Mouse (Mus musculus): ENCODE results near the gene Hist1h2aa. TPM values are rescaled to one million over a fixed set of nuclear protein-coding genes. Genes with fewer than 3 reads are reported as not detected.

The Hist1h2aa gene
- total RNA-seq, 4 experiments from 2014 or later = not detected

DNA sequence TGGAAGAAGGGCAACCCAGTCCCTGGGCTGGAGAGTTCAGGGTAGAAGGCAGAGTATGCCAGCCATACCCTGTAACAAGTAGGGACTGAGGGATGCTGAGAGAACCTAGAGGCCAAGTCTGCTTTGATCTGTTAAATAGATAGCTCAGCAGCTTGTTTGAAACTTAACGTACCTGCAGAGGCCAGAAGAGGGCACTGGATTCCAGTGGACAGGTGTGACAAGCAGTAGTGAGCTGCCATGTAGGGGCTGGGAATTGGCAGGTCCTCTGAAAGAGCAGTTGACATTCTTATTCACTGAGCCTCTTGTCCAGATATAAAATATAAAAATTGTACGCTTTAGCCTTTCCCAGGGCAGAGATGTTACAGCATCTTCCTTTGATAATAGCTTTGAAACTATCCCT lies 8.6 kb downstream of the Hist1h2aa start:
- no peak for DNase-seq (ENCODE audit: low spot score in 2 of 2)

DNA sequence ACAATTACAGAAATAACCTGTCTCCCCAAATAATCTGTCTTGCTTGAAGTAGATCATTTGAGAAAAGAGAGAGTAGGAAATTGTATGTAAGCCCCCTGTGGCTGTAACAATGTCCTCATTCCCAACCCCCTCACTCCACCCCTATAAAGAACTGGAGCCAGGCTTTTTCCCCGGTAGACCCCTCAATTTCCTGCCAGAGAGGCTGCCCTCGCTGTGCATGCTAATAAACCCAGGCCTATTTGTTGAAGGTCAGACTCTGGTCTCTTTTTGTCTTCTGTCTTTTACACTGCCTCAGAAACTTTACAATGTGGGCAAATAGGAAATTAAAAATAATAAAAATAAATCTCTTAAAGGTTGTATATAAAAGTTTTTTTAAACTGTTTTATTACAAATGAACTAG lies 12.0 kb downstream of the Hist1h2aa start:
- DNase-seq (ENCODE audit: low spot score in 2 of 2) = no peak

GRCm38 (mm10) chr13:23949484-23950246 lies 15.4 kb downstream of the Hist1h2aa start:
- DNase-seq (ENCODE audit: low spot score in 2 of 2) = no peak

GRCm38 (mm10) chr13:23950928-23951327 lies 16.7 kb downstream of the Hist1h2aa start:
- no peak for DNase-seq (ENCODE audit: low spot score in 2 of 2)

DNA sequence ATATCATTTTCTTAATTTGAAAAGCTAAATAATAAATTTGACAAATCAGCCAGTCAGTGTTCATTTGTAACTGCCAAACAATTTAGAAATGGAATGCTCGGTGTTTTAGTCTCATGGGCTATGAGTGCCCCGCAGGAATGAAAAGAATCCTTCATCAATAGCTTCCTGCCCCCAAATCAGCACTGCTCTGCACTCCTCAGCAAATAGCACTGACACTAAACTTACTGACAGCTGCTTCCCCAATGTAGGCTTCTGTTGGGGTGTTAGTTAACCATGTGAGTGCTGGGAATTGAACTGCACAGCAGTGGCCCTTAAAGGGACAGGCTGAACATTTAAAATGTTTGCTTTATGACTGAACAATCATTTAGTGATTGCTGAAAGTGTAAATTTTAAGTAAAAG lies 25.5 kb downstream of the Hist1h2aa start:
- no peak for DNase-seq (ENCODE audit: low spot score in 2 of 2)

GRCm38 (mm10) chr13:23964909-23965308 lies 30.6 kb downstream of the Hist1h2aa start:
- DNase-seq (ENCODE audit: low spot score in 2 of 2) = no peak

GRCm38 (mm10) chr13:23971870-23972269 lies 37.6 kb downstream of the Hist1h2aa start:
- DNase-seq (ENCODE audit: low spot score in 2 of 2) = no peak

DNA sequence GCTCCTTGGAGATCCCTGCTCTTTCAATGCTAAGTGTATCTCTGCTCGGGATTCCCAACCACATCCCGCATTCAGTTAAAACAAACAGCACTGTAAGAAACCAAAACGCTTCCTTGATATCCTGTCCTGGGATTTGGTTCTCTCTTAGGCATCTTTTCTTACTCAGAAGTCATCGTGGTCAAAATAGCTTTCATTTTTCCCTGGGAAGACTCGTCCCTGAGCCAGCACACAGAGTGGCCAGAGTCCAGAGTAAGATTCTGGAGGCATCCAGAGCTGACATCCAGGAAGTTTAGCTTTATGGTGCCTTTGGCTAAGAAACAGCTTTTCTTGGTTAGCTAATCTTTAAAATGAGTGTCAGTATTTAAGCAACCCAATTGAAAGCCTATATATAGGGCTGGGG lies 38.0 kb downstream of the Hist1h2aa start:
- DNase-seq (ENCODE audit: low spot score in 2 of 2) = no peak

Small RNAs within 50 kb of the gene (microRNA-seq; reads per million reads assigned to microRNA genes)
- gene Gm44344 = 0 reads per million in 2 experiments

Other genes starting within 250 kb of the Hist1h2aa start
- gene Hist1h1t, start 238.6 kb upstream of the Hist1h2aa start, total RNA-seq (2022) = under 1 TPM in 1 of 4 experiments, not detected in 3; 0.50 TPM
- gene Hist1h4c, start 236.0 kb upstream of the Hist1h2aa start, total RNA-seq (2022) = 10 to 100 TPM; 71.6 to 90.3 (median 85.0) TPM
- gene Hfe, start 223.6 kb upstream of the Hist1h2aa start, total RNA-seq (2022) = 1 to 10 TPM; 3.9 to 9.4 (median 7.0) TPM
- 10 to 100 TPM; 39.1 to 69.2 (median 53.5) TPM for gene Hist1h1c, start 195.7 kb upstream of the Hist1h2aa start, total RNA-seq (2022)
- gene Hist1h3c, start 188.9 kb upstream of the Hist1h2aa start, total RNA-seq (2022) = 1 to 10 TPM in 3 of 4 experiments, not detected in 1; 1.7 to 3.1 (median 2.7) TPM
- 10 to 100 TPM; 14.1 to 21.7 (median 16.7) TPM for gene Hist1h2bb, start 187.7 kb upstream of the Hist1h2aa start, total RNA-seq (2022)
- gene Hist1h2ab, start 183.3 kb upstream of the Hist1h2aa start, total RNA-seq (2022) = 10 to 100 TPM; 18.6 to 28.1 (median 23.5) TPM
- 10 to 100 TPM in 2 of 4 experiments, 1 to 10 TPM in 2; 3.1 to 10.4 (median 8.0) TPM for gene Hist1h3b, start 182.2 kb upstream of the Hist1h2aa start, total RNA-seq (2022)
- 10 to 100 TPM; 47.4 to 67.0 (median 59.9) TPM for gene Hist1h4b, start 177.4 kb upstream of the Hist1h2aa start, total RNA-seq (2022)
- gene Hist1h4a, start 173.2 kb upstream of the Hist1h2aa start, total RNA-seq (2022) = 10 to 100 TPM; 31.9 to 42.9 (median 37.9) TPM
- gene Hist1h3a, start 172.1 kb upstream of the Hist1h2aa start, total RNA-seq (2022) = 10 to 100 TPM; 22.7 to 39.9 (median 29.0) TPM
- 10 to 100 TPM; 12.6 to 19.3 (median 16.9) TPM for gene Hist1h1a, start 170.8 kb upstream of the Hist1h2aa start, total RNA-seq (2022)
- gene Trim38, start 164.5 kb upstream of the Hist1h2aa start, total RNA-seq (2022) = not detected
- not detected for gene Slc17a2, start 127.5 kb upstream of the Hist1h2aa start, total RNA-seq (2022)
- gene Slc17a3, start 95.0 kb upstream of the Hist1h2aa start, total RNA-seq (2022) = not detected
- gene Slc17a1, start 66.7 kb upstream of the Hist1h2aa start, total RNA-seq (2022) = not detected
- gene Slc17a4, start 19.5 kb upstream of the Hist1h2aa start, total RNA-seq (2022) = not detected
- gene Hist1h2ba, start 306 bp upstream of the Hist1h2aa start, total RNA-seq (2022) = not detected
- 1 to 10 TPM; 1.4 to 2.8 (median 2.1) TPM for gene Scgn, start 56.8 kb downstream of the Hist1h2aa start, total RNA-seq (2022)